Mouse (Mus musculus): ENCODE results near the gene Stpg1. TPM values are rescaled to one million over a fixed set of nuclear protein-coding genes. Genes with fewer than 3 reads are reported as not detected.

The Stpg1 gene
- total RNA-seq, 2 experiments from 2014 or later: 0.57 to 1.7 TPM

- intact Hi-C loops (cut with DNase I): no loop called here
- Histone ChIP-seq H3K27ac (no peak overlapping the region), H3K4me3 (no peak overlapping the region)
- DNase-seq (ENCODE audit: extremely low spot score in 1 of 2, low spot score in 2 of 2): no peak
- no peak for TF ChIP-seq CTCF (IDR thresholded peaks at IDR 0.05)
These were observed 90.2 kb downstream of the Stpg1 start for GRCm38 (mm10) chr4:135584838-135585237.

Small RNAs within 50 kb of the gene (microRNA-seq; reads per million reads assigned to microRNA genes)
- gene Gm25317: 0 reads per million in 2 experiments

Other genes starting within 250 kb of the Stpg1 start
- gene Clic4, start 222.0 kb upstream of the Stpg1 start, total RNA-seq (2021): 10 to 100 TPM; 29.5 to 34.3 TPM
- gene Srrm1, start 141.5 kb upstream of the Stpg1 start, total RNA-seq (2021): 100 to 1,000 TPM; 133 to 139 TPM
- 1 to 10 TPM in 1 of 2 experiments, under 1 TPM in 1; 0.65 to 1.6 TPM for gene Ncmap, start 96.6 kb upstream of the Stpg1 start, total RNA-seq (2021)
- gene Rcan3, start 60.9 kb upstream of the Stpg1 start, total RNA-seq (2021): 10 to 100 TPM; 24.4 to 30.8 TPM
- gene Nipal3, start 248 bp downstream of the Stpg1 start, total RNA-seq (2021): 10 to 100 TPM; 93.9 to 94.9 TPM
- 1 to 10 TPM in 1 of 2 experiments, under 1 TPM in 1; 0.86 to 1.5 TPM for gene Grhl3, start 78.8 kb downstream of the Stpg1 start, total RNA-seq (2021)
- gene Ifnlr1, start 191.5 kb downstream of the Stpg1 start, total RNA-seq (2021): under 1 TPM; 0.16 to 0.25 TPM
- gene Il22ra1, start 233.4 kb downstream of the Stpg1 start, total RNA-seq (2021): under 1 TPM in 1 of 2 experiments, not detected in 1; 0.14 TPM

Data from left cerebral cortex, adult 2 months (tissue).